Mouse (Mus musculus) spleen, adult 2 months (tissue): Measurements from ENCODE around the gene Egln1.

Experiments
- CTCF ChIP-seq: fragments of 200-500 bp; IDR thresholded peaks from 2 replicates; pipeline ENCODE4 v1.5.1; 2011; ENCODE audit warnings: mild to moderate bottlenecking, inconsistent platforms; ENCODE audit not compliant: insufficient read depth, insufficient read length, insufficient replicate concordance; ENCODE audit errors: extremely low read depth
- POLR2A ChIP-seq: fragments of 200-500 bp; IDR thresholded peaks from 2 replicates; pipeline ENCODE4 v1.6.1; 2011; ENCODE audit warnings: low read depth, low read length, inconsistent platforms

DNA sequence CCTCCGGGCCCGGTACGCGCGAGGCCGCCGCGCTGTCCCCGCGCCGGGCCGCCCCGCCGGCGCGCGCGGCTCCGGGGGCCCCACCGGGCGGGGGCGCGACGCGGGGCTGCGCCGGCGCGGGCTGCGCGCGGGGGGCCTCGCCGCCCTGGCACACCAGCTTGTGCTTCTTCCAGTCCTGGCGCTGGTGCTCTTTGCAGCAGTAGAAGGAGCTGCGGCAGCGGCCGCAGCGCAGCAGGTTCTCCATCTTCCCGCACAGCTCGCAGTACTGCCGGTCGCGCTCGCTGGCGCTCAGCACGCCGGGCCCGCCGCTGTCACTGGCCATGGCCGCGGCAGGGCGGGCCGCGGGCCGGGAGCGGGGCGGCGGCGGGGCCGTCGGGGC lies 402 bp downstream of the Egln1 start:
- TF ChIP-seq CTCF, result no peak
- no peak for TF ChIP-seq POLR2A
